Mouse (Mus musculus) embryonic fibroblast, embryonic 13.5 days (primary cell): Measurements from ENCODE around the gene Anapc15-ps. TPM values are rescaled to one million over a fixed set of nuclear protein-coding genes. Genes with fewer than 3 reads are reported as not detected.

ENCODE experiments used
- H3K27ac ChIP-seq: 2 replicates; pipeline ENCODE4 v1.5.1; 2012; ENCODE audit warnings: low read length, control low read depth, inconsistent platforms; ENCODE audit not compliant: insufficient read depth
- H3K4me1 ChIP-seq: 2 replicates; pipeline ENCODE4 v1.6.1; 2011; ENCODE audit warnings: low read length; ENCODE audit not compliant: control insufficient read depth, insufficient read depth
- H3K4me3 ChIP-seq: 2 replicates; pipeline ENCODE4 v1.5.1; 2011; ENCODE audit warnings: mild to moderate bottlenecking, control low read depth, low read length; ENCODE audit not compliant: insufficient read depth
- CTCF ChIP-seq: IDR thresholded peaks from 2 replicates; pipeline ENCODE4 v1.5.1; 2011; ENCODE audit warnings: mild to moderate bottlenecking, control low read depth, low read length, moderate library complexity, borderline replicate concordance; ENCODE audit not compliant: insufficient read depth
- POLR2A ChIP-seq: IDR thresholded peaks from 2 replicates; pipeline ENCODE4 v1.6.1; 2011; ENCODE audit warnings: low read depth, mild to moderate bottlenecking, control low read depth, low read length, moderate library complexity
- polyA plus RNA-seq: library from polyadenylated mRNA; stranded (reverse); fragments of >200 nt; gene quantifications from 2 replicates; pipeline ENCODE4 v1.2.4, GENCODE M21; 2011; ENCODE audit warnings: low read depth; ENCODE audit not compliant: missing spikeins, insufficient read length

The Anapc15-ps gene
- not detected in 2 replicates for polyA plus RNA-seq

- Histone ChIP-seq H3K27ac (no peak within 1 kb of the TSS), H3K4me3 (no peak within 1 kb of the TSS), H3K4me1 (no peaks in the 10 kb centered on the region)
- TF ChIP-seq POLR2A (no peak), CTCF (no peak)
Measured at GRCm38 (mm10) chr10:95673351-95673750, at the start of gene Anapc15-ps. Gene Anapc15-ps (minus strand): TSS chr10:95673451.

GRCm38 (mm10) chr10:95722203-95722611 lies 49.0 kb upstream of the Anapc15-ps start:
- H3K4me3 ChIP-seq: no peak overlapping the region
- TF ChIP-seq POLR2A (no peak), CTCF (no peak)
- no peak overlapping the region for H3K27ac ChIP-seq
- no peaks in the 10 kb centered on the region for H3K4me1 ChIP-seq

GRCm38 (mm10) chr10:95720181-95720798 lies 47.0 kb upstream of the Anapc15-ps start:
- Histone ChIP-seq H3K27ac (no peak overlapping the region), H3K4me1 (no peaks in the 10 kb centered on the region), H3K4me3 (no peak overlapping the region)
- TF ChIP-seq POLR2A (no peak), CTCF (no peak)

DNA sequence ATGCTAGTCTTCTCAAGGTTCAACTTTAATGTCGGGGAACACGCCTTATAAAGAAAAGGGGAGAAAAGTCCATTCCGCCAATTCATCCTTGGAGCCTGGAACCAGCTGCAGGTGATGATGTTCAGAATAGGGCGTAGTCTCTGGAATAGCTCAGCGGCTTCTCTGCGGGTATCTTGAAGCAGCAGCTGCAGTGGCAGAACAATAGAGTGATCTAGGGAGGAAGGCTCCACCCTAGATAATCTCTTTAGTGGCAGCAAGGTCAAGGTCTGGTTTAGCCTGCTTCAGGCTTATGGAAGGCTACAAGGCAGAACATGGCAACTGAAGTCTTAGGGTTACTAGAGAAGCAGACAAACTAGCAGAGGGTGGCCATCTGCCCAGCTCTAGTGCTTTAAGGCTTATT lies 46.2 kb upstream of the Anapc15-ps start:
- H3K4me1 ChIP-seq: no peaks in the 10 kb centered on the region
- H3K4me3 ChIP-seq: no peak overlapping the region
- H3K27ac ChIP-seq: no peak overlapping the region
- TF ChIP-seq POLR2A: no peak
- no peak for TF ChIP-seq CTCF

GRCm38 (mm10) chr10:95718760-95719159 lies 45.5 kb upstream of the Anapc15-ps start:
- Histone ChIP-seq H3K4me3 (no peak overlapping the region), H3K27ac (no peak overlapping the region), H3K4me1 (no peaks in the 10 kb centered on the region)
- no peak for TF ChIP-seq CTCF
- no peak for TF ChIP-seq POLR2A

DNA sequence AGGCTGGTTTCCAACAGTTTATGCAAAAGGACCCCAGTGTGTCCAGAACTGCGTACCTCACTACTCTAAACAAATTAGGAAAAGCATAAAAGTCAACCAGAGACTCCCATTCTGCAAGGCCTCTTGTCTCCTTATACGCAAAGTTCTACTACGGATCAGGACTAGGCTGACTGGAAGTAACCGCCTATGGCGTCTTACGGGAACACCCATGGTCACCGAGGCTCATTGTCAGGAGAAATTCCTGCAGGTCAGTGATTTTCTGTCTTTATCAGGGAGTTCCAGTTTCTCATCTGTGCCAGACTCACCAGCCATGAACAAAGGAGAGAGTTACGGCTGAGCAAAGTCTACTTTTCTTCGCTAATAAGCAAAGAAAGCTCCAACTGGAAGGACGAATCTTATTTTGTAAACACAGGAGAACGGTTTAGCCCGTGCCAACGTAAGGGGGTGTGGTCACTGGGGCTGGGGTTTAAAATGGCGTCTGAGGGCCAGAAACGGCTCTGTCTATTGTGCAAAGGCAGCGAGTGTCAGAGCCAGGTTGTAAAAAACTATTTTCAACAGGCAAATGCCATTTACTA lies 43.9 kb upstream of the Anapc15-ps start:
- Histone ChIP-seq H3K4me1 (peaks cover 4% of the 10 kb centered on the region; the same call in 1 of the 2 replicates), H3K27ac (no peak overlapping the region), H3K4me3 (no peak overlapping the region)
- TF ChIP-seq POLR2A (no peak), CTCF (no peak)

DNA sequence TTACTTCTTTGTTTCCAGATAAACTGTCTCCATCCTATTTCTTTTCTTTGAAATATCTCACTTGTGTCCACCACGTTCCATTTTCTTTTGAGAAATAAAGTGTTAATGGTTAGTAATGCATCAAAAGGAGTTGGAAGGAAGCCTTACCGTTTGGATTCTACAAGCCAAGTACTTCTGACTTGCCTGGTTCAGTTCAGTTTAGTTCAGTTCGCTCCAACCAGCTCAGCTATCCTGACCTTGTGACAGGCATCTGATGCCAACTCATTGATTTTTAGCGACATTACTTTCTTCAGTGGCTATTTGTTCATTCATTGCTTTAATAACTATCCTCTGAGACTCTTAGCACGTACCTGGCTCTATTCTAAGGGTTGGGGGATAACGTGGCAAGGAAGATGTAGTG lies 42.4 kb upstream of the Anapc15-ps start:
- H3K4me1 ChIP-seq: peaks cover 11% of the 10 kb centered on the region; the same call in 1 of the 2 replicates
- no peak overlapping the region for H3K27ac ChIP-seq
- TF ChIP-seq CTCF (no peak), POLR2A (no peak)
- H3K4me3 ChIP-seq: no peak overlapping the region

DNA sequence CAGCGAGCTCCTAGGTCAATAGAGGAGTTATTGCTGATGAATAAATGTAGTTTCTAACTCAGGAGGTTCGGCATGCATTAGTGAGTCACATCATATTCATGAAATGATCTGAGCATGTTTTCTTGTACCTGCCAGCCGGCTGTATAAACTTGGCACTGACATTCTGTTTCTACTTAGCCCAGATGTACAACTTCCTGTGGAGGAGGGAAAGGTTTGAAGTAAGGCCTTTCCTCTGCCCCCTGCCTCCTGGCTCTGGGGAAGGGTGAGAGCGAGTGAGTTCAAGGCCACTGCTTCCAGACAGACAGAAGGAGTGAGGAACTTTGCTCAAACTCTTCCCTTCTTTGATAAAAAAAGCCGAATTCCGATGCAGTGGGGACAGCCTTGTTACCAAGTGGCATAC lies 39.0 kb upstream of the Anapc15-ps start:
- peak overlapping the region; percentile 94 for H3K27ac ChIP-seq
- H3K4me1 ChIP-seq: peaks cover 30% of the 10 kb centered on the region
- H3K4me3 ChIP-seq: no peak overlapping the region
- TF ChIP-seq POLR2A: no peak
- TF ChIP-seq CTCF: no peak

DNA sequence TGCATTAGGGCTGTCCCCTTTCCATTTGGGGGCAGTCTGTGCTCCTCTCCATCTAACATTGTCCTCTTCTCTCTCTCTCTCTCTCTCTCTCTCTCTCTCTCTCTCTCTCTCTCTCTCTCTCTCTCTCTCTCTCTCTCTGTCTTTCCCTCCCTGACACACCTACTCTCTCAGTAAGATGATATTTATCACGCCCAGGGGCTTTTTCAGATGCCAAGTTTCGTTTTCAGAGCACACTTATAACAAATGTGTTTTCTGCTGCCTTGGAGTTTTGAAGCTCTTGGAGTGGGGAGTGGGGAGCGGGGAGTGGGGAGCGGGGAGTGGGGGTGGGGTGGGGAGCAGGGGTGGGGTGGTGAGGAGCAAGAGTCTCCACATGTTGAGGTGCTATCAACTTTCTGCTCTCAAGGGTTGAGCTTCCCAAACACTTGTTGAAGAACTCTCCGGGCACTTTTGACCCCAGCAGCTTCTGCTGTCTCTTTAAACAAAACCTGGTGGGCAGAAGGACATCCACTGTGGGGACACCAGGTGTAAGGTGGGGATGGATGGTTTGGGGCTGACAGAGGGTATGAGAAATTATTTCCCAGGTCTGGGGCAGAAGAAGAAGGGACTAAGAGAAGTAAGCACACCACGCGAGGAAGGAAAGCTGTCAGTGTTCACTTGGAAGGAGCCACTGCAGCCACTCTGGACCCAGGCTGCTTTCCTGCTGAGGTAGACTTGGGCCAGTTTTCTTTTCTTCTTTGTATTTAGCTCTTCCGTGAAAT lies 36.8 kb upstream of the Anapc15-ps start:
- Histone ChIP-seq H3K27ac (peak overlapping the region; percentile 84), H3K4me3 (no peak overlapping the region), H3K4me1 (peaks cover 30% of the 10 kb centered on the region)
- no peak for TF ChIP-seq CTCF
- no peak for TF ChIP-seq POLR2A
